Mouse (Mus musculus) mouse trophoblast stem cell (cell line): ENCODE data around the gene Spdl1.
"Not testable (repeated sequence)": the region's sequence is repeated elsewhere in the genome, so short reads cannot be mapped to it uniquely, and the experiment has no call there.

Experiments
- in situ Hi-C, 2 experiments: fragments of 300-500 bp; cut with MseI, MboI; formaldehyde crosslinking; loops; 2 replicates in 1 of 2; 3 replicates in 1 of 2; pipeline ENCODE4 v1.15.1; 2025

The Spdl1 gene

GRCm38 (mm10) chr11:34814319-34814718 lies 19.1 kb downstream of the Spdl1 start:
- in situ Hi-C loops: no loop called here

- in situ Hi-C loops: not testable (repeated sequence)
Measured at GRCm38 (mm10) chr11:34805026-34805425, 28.4 kb downstream of the Spdl1 start.

GRCm38 (mm10) chr11:34798066-34798465 lies 35.4 kb downstream of the Spdl1 start:
- in situ Hi-C loops: loop anchor here in 1 of 2 experiments (10.0 kb wide), 1 partner anchor 563 kb away; no protein-coding TSS in a partner anchor

- in situ Hi-C loops: loop anchor here in 1 of 2 experiments (10.0 kb wide), 1 partner anchor 561 kb away; no protein-coding TSS in a partner anchor
Measured at GRCm38 (mm10) chr11:34796097-34796496, 37.3 kb downstream of the Spdl1 start.

- in situ Hi-C loops: loop anchor here in 1 of 2 experiments (10.0 kb wide), 1 partner anchor 557 kb away; no protein-coding TSS in a partner anchor
Measured at GRCm38 (mm10) chr11:34791872-34792271, 41.6 kb downstream of the Spdl1 start.

- in situ Hi-C loops: no loop called here
Measured at GRCm38 (mm10) chr11:34784864-34785263, 48.6 kb downstream of the Spdl1 start.

GRCm38 (mm10) chr11:34783587-34784043 lies 49.8 kb downstream of the Spdl1 start, which contains the start of gene Dock2:
Gene Dock2, minus strand, starts transcription at chr11:34783892.
- in situ Hi-C loops: no loop called here

GRCm38 (mm10) chr11:34782516-34783430 lies 50.7 kb downstream of the Spdl1 start:
- in situ Hi-C loops: no loop called here

GRCm38 (mm10) chr11:34780786-34781185 lies 52.7 kb downstream of the Spdl1 start:
- in situ Hi-C loops: no loop called here

GRCm38 (mm10) chr11:34779966-34780365 lies 53.5 kb downstream of the Spdl1 start:
- in situ Hi-C loops: no loop called here

- in situ Hi-C loops: no loop called here
Measured at GRCm38 (mm10) chr11:34778351-34778750, 55.1 kb downstream of the Spdl1 start.

GRCm38 (mm10) chr11:34777529-34777928 lies 55.9 kb downstream of the Spdl1 start:
- in situ Hi-C loops: no loop called here

GRCm38 (mm10) chr11:34776054-34776453 lies 57.4 kb downstream of the Spdl1 start:
- in situ Hi-C loops: no loop called here

- in situ Hi-C loops: no loop called here
Measured at GRCm38 (mm10) chr11:34774636-34775035, 58.8 kb downstream of the Spdl1 start.

GRCm38 (mm10) chr11:34773304-34773895 lies 60.0 kb downstream of the Spdl1 start:
- in situ Hi-C loops: no loop called here

- in situ Hi-C loops: no loop called here
Measured at GRCm38 (mm10) chr11:34771221-34771986, 62.0 kb downstream of the Spdl1 start.

GRCm38 (mm10) chr11:34770666-34771065 lies 62.8 kb downstream of the Spdl1 start:
- in situ Hi-C loops: no loop called here

GRCm38 (mm10) chr11:34769946-34770345 lies 63.5 kb downstream of the Spdl1 start:
- in situ Hi-C loops: no loop called here

GRCm38 (mm10) chr11:34769396-34769795 lies 64.0 kb downstream of the Spdl1 start:
- in situ Hi-C loops: no loop called here

GRCm38 (mm10) chr11:34763739-34764361 lies 69.6 kb downstream of the Spdl1 start:
- in situ Hi-C loops: no loop called here

GRCm38 (mm10) chr11:34762570-34763127 lies 70.8 kb downstream of the Spdl1 start:
- in situ Hi-C loops: no loop called here
